Mouse (Mus musculus): ENCODE results near the gene Ciao2a.

Gene Ciao2a

GRCm38 (mm10) chr9:66168233-66168632, 41.8 kb downstream of the Ciao2a start:
- DNase-seq, result no peak

- DNase-seq, result no peak
Measured at GRCm38 (mm10) chr9:66170506-66170905, 44.1 kb downstream of the Ciao2a start.

- no peak for DNase-seq
Measured at GRCm38 (mm10) chr9:66171275-66171921, 45.0 kb downstream of the Ciao2a start.

GRCm38 (mm10) chr9:66173316-66173855, 47.0 kb downstream of the Ciao2a start:
- no peak for DNase-seq

- no peak for DNase-seq
Measured at GRCm38 (mm10) chr9:66174985-66175384, 48.6 kb downstream of the Ciao2a start.

GRCm38 (mm10) chr9:66177975-66178374, 51.6 kb downstream of the Ciao2a start:
- DNase-seq, result peak; percentile 61

- DNase-seq, result peak; percentile 41
Measured at GRCm38 (mm10) chr9:66179795-66180194, 53.4 kb downstream of the Ciao2a start.

- DNase-seq, result no peak
Measured at GRCm38 (mm10) chr9:66181126-66181825, 54.9 kb downstream of the Ciao2a start.

GRCm38 (mm10) chr9:66181826-66182678, 55.6 kb downstream of the Ciao2a start:
- no peak for DNase-seq

GRCm38 (mm10) chr9:66182679-66182993, 56.2 kb downstream of the Ciao2a start:
- DNase-seq, result no peak

GRCm38 (mm10) chr9:66183023-66183422, 56.6 kb downstream of the Ciao2a start:
- no peak for DNase-seq

- DNase-seq, result no peak
Measured at GRCm38 (mm10) chr9:66184572-66184971, 58.2 kb downstream of the Ciao2a start.

- DNase-seq, result no peak
Measured at GRCm38 (mm10) chr9:66186426-66186825, 60.0 kb downstream of the Ciao2a start.

All from kidney, adult 11 months (tissue).